Mouse (Mus musculus): Measurements from ENCODE around the gene Dvl3. TPM values are rescaled to one million over a fixed set of nuclear protein-coding genes. Genes with fewer than 3 reads are reported as not detected.

The Dvl3 gene
- polyA plus RNA-seq, 1 experiment from 2014 or later, result 36.4 TPM

DNA sequence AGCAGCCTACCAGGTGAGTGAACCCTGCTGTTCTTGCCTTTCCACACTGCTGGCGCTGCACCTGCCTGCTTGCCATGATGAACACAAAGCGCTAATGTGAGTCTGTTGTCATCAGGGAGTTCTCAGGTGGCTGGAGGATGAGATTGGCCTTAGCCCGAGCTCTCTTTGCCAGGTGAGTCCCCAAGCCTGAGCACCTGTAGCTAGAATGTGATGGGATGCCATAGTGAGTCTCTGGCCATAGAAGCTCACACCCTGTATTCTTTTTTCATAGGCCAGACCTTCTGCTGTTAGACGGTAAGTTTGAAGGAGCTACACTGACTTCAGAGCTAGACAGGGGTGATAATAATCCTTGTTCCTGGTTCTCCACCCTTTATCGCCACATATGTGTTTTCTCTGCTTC is 34.9 kb downstream of the Dvl3 start:
- Histone ChIP-seq H3K36me3 (replicated peaks; ENCODE audit: control insufficient read depth, insufficient read depth) (peaks cover 60% of the 10 kb centered on the region), H3K9me3 (ENCODE audit: control insufficient read depth, low read length) (no peaks in the 10 kb centered on the region), H3K27me3 (ENCODE audit: control insufficient read depth, insufficient read depth, low read length) (no peaks in the 10 kb centered on the region), H3K4me1 (replicated peaks; ENCODE audit: control insufficient read depth, insufficient read depth, low read length) (peaks cover 13% of the 10 kb centered on the region; the same call in 1 of the 2 replicates), H3K4me2 (replicated peaks) (no peak overlapping the region), H3K4me3 (replicated peaks; ENCODE audit: low read length) (no peak overlapping the region), H3K27ac (no peak overlapping the region), H3K9ac (no peak overlapping the region)
- DNase-seq (ENCODE audit: low spot score) (no peak), ATAC-seq (ENCODE audit: low FRiP score) (no peak)
- 95% methylated on average over 5 of the region's 5 CpGs for WGBS

DNA sequence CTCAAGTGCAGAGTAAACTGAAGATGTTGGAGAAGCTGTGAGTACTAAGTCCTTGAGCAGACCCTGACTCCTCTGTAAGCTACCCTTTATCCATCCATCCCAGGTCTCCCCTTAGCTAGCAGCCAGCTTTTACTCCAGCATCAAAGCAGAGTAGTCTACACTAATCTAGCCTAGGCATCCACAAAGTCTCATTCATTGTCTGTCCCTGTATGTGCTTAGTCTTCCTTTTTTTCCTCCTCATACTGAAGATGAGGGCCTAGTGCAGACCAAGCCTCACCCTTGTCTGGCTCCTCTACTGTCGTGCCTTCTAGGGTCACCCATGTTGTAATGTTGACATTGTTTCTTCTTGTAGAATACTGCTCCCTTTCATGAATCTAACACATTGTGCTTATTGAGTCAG is 35.8 kb downstream of the Dvl3 start:
- Histone ChIP-seq H3K27me3 (ENCODE audit: control insufficient read depth, insufficient read depth, low read length) (no peaks in the 10 kb centered on the region), H3K36me3 (replicated peaks; ENCODE audit: control insufficient read depth, insufficient read depth) (peaks cover 66% of the 10 kb centered on the region), H3K4me1 (replicated peaks; ENCODE audit: control insufficient read depth, insufficient read depth, low read length) (peaks cover 11% of the 10 kb centered on the region; the same call in 1 of the 2 replicates), H3K4me2 (replicated peaks) (no peak overlapping the region), H3K9ac (no peak overlapping the region), H3K4me3 (replicated peaks; ENCODE audit: low read length) (no peak overlapping the region), H3K27ac (no peak overlapping the region), H3K9me3 (ENCODE audit: control insufficient read depth, low read length) (no peaks in the 10 kb centered on the region)
- 93% methylated on average over 1 of the region's 1 CpGs for WGBS
- DNase-seq (ENCODE audit: low spot score), result no peak
- ATAC-seq (ENCODE audit: low FRiP score), result no peak

DNA sequence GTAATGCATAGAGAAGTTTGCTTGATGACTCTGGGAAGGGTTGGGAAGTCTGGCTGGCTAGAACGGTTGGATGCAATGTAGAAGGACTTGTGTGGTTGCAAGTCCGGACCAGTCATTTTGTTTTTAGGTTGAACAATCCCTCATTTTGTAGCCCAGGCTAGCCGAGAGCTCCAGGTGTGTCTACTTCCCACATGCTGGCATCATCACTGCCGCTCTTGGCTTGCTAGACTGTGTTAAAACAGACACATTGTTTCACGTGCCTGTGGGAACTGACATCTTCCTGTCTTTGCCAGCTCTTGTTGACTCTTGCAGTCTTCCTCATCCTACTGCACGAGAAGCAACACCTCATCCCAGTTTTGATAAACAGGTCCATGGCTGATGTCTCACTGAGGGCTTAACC is 38.2 kb downstream of the Dvl3 start:
- Histone ChIP-seq H3K36me3 (replicated peaks; ENCODE audit: control insufficient read depth, insufficient read depth) (peaks cover 89% of the 10 kb centered on the region), H3K9ac (no peak overlapping the region), H3K27me3 (ENCODE audit: control insufficient read depth, insufficient read depth, low read length) (no peaks in the 10 kb centered on the region), H3K9me3 (ENCODE audit: control insufficient read depth, low read length) (no peaks in the 10 kb centered on the region), H3K27ac (no peak overlapping the region), H3K4me2 (replicated peaks) (no peak overlapping the region), H3K4me1 (replicated peaks; ENCODE audit: control insufficient read depth, insufficient read depth, low read length) (no peaks in the 10 kb centered on the region), H3K4me3 (replicated peaks; ENCODE audit: low read length) (no peak overlapping the region)
- DNase-seq (ENCODE audit: low spot score), result no peak
- WGBS, result 94% methylated on average over 6 of the region's 6 CpGs
- ATAC-seq (ENCODE audit: low FRiP score), result no peak

DNA sequence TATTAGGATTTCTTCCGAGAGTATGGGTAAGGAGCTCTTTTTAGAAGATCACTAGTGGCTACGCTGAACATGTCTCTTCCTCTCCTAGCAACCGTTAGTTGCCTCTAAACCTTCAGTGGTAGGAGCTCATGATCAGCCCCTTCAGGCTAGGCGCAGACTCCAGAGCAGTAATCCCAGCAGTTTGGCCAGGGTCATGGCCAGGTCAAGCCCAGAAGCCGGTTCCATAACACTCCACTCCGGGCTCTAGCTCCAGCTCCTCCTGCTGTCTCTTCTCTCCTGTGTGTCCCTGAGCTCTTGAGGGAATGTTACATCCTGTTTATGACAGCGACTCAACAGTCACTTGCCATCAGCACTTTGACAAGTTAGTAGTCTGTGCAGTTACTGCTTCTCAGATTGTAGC is 40.6 kb downstream of the Dvl3 start:
- H3K4me2 ChIP-seq (replicated peaks), result no peak overlapping the region
- WGBS, result 88% methylated on average over 7 of the region's 7 CpGs
- no peak for DNase-seq (ENCODE audit: low spot score)
- ATAC-seq (ENCODE audit: low FRiP score), result no peak
- no peaks in the 10 kb centered on the region for H3K27me3 ChIP-seq (ENCODE audit: control insufficient read depth, insufficient read depth, low read length)
- H3K4me3 ChIP-seq (replicated peaks; ENCODE audit: low read length), result no peak overlapping the region
- H3K36me3 ChIP-seq (replicated peaks; ENCODE audit: control insufficient read depth, insufficient read depth), result peaks cover 90% of the 10 kb centered on the region
- no peak overlapping the region for H3K27ac ChIP-seq
- H3K9ac ChIP-seq, result no peak overlapping the region
- H3K9me3 ChIP-seq (ENCODE audit: control insufficient read depth, low read length), result no peaks in the 10 kb centered on the region
- H3K4me1 ChIP-seq (replicated peaks; ENCODE audit: control insufficient read depth, insufficient read depth, low read length), result no peaks in the 10 kb centered on the region

DNA sequence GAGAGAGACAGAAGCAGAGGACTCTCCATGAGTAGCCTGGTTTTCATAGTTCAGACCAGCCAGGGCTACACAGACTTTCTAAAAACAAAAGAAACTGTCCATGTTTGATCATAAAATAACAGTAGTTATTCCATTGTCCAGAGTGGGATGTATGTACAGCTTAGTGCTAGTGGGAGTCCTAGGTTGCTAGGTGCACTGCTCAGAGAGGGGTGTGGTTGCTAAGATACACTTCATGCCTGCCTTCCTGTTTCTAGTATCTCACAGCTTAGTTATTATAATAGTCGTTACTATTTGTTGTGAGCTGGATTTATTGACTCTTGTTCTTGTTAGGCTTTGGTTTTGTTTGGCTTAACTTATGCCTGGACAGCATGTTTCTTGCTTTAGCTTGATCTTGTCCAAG is 48.3 kb downstream of the Dvl3 start:
- ATAC-seq (ENCODE audit: low FRiP score) (no peak), DNase-seq (ENCODE audit: low spot score) (no peak)
- no peak overlapping the region for H3K27ac ChIP-seq
- WGBS, result 52% methylated on average over 1 of the region's 1 CpGs
- no peak overlapping the region for H3K4me2 ChIP-seq (replicated peaks)
- H3K9ac ChIP-seq, result no peak overlapping the region
- H3K36me3 ChIP-seq (replicated peaks; ENCODE audit: control insufficient read depth, insufficient read depth), result peaks cover 31% of the 10 kb centered on the region
- H3K9me3 ChIP-seq (ENCODE audit: control insufficient read depth, low read length), result no peaks in the 10 kb centered on the region
- no peaks in the 10 kb centered on the region for H3K27me3 ChIP-seq (ENCODE audit: control insufficient read depth, insufficient read depth, low read length)
- H3K4me1 ChIP-seq (replicated peaks; ENCODE audit: control insufficient read depth, insufficient read depth, low read length), result no peaks in the 10 kb centered on the region
- H3K4me3 ChIP-seq (replicated peaks; ENCODE audit: low read length), result no peak overlapping the region

Other genes with a start within 250 kb of the Dvl3 start
- gene Parl, start 214.6 kb upstream of the Dvl3 start, polyA plus RNA-seq (2014; fragmentation: Nextera tagmentation; extraction: Ambion mirVana), result 72.4 and 76.0 TPM in 2 replicates
- gene Cyp2ab1, start 191.6 kb upstream of the Dvl3 start, polyA plus RNA-seq (2014; fragmentation: Nextera tagmentation; extraction: Ambion mirVana), result not detected in 2 replicates
- 127 and 136 TPM in 2 replicates for gene Abcc5, start 90.6 kb upstream of the Dvl3 start, polyA plus RNA-seq (2014; fragmentation: Nextera tagmentation; extraction: Ambion mirVana)
- 88.0 and 89.2 TPM in 2 replicates for gene Eif2b5, start 18.2 kb upstream of the Dvl3 start, polyA plus RNA-seq (2014; fragmentation: Nextera tagmentation; extraction: Ambion mirVana)
- gene Ap2m1, start 18.5 kb downstream of the Dvl3 start, polyA plus RNA-seq (2014; fragmentation: Nextera tagmentation; extraction: Ambion mirVana), result 1,214 and 1,314 TPM in 2 replicates
- gene Abcf3, start 31.6 kb downstream of the Dvl3 start, polyA plus RNA-seq (2014; fragmentation: Nextera tagmentation; extraction: Ambion mirVana), result 75.3 and 77.5 TPM in 2 replicates
- 22.1 and 24.4 TPM in 2 replicates for gene Vwa5b2, start 72.5 kb downstream of the Dvl3 start, polyA plus RNA-seq (2014; fragmentation: Nextera tagmentation; extraction: Ambion mirVana)
- 10.4 and 11.0 TPM in 2 replicates for gene Eef1akmt4, start 94.6 kb downstream of the Dvl3 start, polyA plus RNA-seq (2014; fragmentation: Nextera tagmentation; extraction: Ambion mirVana)
- not detected in 2 replicates for gene Gm49333, start 94.6 kb downstream of the Dvl3 start, polyA plus RNA-seq (2014; fragmentation: Nextera tagmentation; extraction: Ambion mirVana)
- gene Alg3, start 94.8 kb downstream of the Dvl3 start, polyA plus RNA-seq (2014; fragmentation: Nextera tagmentation; extraction: Ambion mirVana), result 44.8 and 45.3 TPM in 2 replicates
- gene Camk2n2, start 104.3 kb downstream of the Dvl3 start, polyA plus RNA-seq (2014; fragmentation: Nextera tagmentation; extraction: Ambion mirVana), result 61.8 and 63.8 TPM in 2 replicates
- 10.6 and 12.1 TPM in 2 replicates for gene Ece2, start 112.8 kb downstream of the Dvl3 start, polyA plus RNA-seq (2014; fragmentation: Nextera tagmentation; extraction: Ambion mirVana)
- 329 and 358 TPM in 2 replicates for gene Psmd2, start 134.7 kb downstream of the Dvl3 start, polyA plus RNA-seq (2014; fragmentation: Nextera tagmentation; extraction: Ambion mirVana)
- 124 and 130 TPM in 2 replicates for gene Eif4g1, start 151.3 kb downstream of the Dvl3 start, polyA plus RNA-seq (2014; fragmentation: Nextera tagmentation; extraction: Ambion mirVana)
- gene Fam131a, start 176.3 kb downstream of the Dvl3 start, polyA plus RNA-seq (2014; fragmentation: Nextera tagmentation; extraction: Ambion mirVana), result 41.8 and 44.2 TPM in 2 replicates
- gene Polr2h, start 200.7 kb downstream of the Dvl3 start, polyA plus RNA-seq (2014; fragmentation: Nextera tagmentation; extraction: Ambion mirVana), result 93.2 and 95.9 TPM in 2 replicates
- gene Clcn2, start 200.8 kb downstream of the Dvl3 start, polyA plus RNA-seq (2014; fragmentation: Nextera tagmentation; extraction: Ambion mirVana), result 28.7 and 32.1 TPM in 2 replicates
- 5.4 and 7.3 TPM in 2 replicates for gene Chrd, start 216.1 kb downstream of the Dvl3 start, polyA plus RNA-seq (2014; fragmentation: Nextera tagmentation; extraction: Ambion mirVana)
- 0.86 and 1.2 TPM in 2 replicates for gene Thpo, start 217.5 kb downstream of the Dvl3 start, polyA plus RNA-seq (2014; fragmentation: Nextera tagmentation; extraction: Ambion mirVana)

Data from hindbrain, embryonic 14.5 days (tissue).